Mouse (Mus musculus) embryo, embryonic 9.5 days (tissue): ENCODE data around the gene Olfr279.
"Not testable (repeated sequence)": the region's sequence is repeated elsewhere in the genome, so short reads cannot be mapped to it uniquely, and the experiment has no call there.

Source experiments
- DNase-seq: peaks from one replicate; pipeline ENCODE4 v3.0.0-alpha.2; 2017; ENCODE audit errors: extremely low spot score

Gene Olfr279

DNA sequence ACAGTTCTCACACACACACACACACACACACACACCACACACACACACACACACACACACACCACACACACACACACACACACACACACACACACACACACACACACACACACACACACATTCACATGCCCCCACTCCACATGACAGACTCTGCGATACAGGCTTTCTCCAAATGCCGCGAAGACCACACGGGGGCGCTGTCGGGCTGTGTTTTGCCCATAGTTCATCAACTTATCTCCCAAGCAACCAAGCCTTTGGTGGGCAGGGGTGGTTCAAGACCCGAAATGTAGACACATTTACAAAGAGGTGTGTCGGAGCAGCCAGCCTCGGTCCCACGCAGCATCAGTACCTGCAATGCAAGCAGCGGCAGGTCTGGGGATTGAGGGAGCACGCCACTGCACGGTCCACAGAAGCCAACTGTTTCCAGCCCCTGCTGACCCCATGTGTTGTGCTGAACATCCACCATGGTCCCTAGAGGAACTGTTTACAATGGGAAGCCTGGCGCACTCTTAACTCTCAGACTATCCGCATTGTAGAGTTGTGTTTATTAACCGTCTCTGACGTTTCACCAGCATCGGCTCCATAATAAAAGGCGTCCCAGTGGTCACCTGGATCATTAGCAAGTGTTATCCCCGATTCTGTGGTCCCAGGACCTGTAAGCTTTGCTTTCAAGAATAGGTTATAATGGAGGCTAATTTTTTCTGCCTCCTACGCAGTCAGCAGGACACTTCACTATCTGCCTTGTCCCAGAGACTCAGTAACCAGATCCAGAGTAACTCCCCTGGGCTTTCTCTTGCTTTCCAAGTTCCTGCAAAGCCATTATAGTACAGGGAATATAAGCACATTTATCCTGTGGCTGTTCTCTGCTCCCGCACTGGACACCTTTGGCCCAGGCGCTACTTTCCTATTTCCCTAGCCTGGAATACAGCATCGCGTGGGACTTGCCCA is 18.5 kb downstream of the Olfr279 start:
- DNase-seq: peak; percentile 78

- no peak for DNase-seq
These were observed 19.3 kb downstream of the Olfr279 start for GRCm38 (mm10) chr15:98511386-98511928.

- DNase-seq: no peak
These were observed 20.0 kb downstream of the Olfr279 start for GRCm38 (mm10) chr15:98512232-98512631.

- no peak for DNase-seq
These were observed 20.7 kb downstream of the Olfr279 start for GRCm38 (mm10) chr15:98512799-98513321.

DNA sequence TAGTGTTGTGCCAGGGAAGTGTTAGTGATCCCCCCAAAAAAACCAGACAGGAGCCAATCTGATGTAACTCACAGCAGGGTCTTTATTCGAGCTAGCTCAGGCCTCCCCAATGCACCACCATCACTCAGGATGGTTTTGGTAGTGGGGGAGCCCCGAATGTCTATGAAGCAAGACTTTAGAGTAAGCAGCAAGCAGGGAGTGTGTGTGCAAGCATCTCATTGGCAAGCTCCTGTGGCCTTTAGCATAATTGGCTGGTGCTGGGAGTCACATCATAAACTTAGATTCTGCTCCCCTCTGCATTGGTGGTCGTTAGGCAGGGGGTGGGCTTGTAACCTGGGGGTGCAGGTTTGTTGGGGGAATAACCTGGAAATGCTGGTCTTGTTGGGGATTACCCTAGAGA is 21.5 kb downstream of the Olfr279 start:
- not testable (repeated sequence) for DNase-seq

DNA sequence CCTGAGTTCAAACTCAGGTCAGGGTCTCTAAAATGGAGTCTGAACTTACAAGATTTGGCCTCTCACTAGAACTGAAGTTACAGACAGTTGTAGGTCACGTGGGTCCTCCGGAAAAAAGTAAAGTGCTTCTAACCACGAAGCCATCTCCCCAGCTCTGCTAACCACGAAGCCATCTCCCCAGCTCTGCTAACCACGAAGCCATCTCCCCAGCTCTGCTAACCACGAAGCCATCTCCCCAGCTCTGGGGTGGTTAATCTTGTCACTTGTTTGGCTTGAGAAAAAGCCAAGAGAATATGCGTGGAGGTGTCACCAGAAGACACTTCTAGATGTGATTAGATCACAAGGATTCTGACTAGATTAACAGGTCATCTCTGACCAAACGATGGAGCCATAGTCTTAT is 21.9 kb downstream of the Olfr279 start:
- no peak for DNase-seq

DNA sequence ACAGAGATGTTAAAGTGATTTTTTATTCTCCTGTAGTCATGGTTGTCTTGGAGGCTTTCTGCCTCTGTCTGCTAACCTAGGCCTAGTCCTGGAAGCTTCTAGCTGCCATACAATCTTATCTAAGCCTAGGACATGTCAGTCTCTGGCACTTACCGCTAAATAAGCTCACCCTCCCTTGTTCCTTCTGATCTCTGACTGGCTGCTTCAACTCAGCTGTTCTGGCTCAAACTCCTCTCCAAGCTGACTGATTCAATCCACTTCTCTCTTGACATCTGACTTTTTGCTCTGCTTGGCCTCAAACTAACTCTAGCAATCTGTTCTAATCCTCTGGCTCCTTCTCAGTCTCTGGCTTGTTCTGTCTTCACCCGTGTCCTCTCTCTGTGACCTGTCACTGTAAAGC is 22.6 kb downstream of the Olfr279 start:
- not testable (repeated sequence) for DNase-seq

- DNase-seq: peak; percentile 56
These were observed 25.5 kb downstream of the Olfr279 start for GRCm38 (mm10) chr15:98517380-98518355.

DNA sequence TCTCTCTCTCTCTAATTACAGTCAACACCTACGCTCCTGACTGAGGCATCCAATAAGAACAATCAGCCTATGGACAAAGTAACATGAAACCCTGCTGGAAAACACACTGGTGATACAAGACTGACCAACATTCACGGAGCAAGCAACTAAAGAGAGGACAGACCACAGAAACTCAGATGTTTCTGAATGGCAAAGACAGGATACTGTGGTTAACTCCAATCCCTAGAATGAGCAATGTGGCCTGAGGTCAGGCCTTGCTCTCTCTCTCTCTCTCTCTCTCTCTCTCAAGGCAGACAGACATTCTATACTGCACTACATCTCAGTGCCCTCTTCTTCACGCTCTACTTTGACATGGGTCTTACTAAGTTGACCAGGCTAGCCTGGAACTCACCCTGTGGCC is 29.0 kb downstream of the Olfr279 start:
- DNase-seq: no peak

GRCm38 (mm10) chr15:98526057-98526456 is 33.9 kb downstream of the Olfr279 start:
- no peak for DNase-seq

DNA sequence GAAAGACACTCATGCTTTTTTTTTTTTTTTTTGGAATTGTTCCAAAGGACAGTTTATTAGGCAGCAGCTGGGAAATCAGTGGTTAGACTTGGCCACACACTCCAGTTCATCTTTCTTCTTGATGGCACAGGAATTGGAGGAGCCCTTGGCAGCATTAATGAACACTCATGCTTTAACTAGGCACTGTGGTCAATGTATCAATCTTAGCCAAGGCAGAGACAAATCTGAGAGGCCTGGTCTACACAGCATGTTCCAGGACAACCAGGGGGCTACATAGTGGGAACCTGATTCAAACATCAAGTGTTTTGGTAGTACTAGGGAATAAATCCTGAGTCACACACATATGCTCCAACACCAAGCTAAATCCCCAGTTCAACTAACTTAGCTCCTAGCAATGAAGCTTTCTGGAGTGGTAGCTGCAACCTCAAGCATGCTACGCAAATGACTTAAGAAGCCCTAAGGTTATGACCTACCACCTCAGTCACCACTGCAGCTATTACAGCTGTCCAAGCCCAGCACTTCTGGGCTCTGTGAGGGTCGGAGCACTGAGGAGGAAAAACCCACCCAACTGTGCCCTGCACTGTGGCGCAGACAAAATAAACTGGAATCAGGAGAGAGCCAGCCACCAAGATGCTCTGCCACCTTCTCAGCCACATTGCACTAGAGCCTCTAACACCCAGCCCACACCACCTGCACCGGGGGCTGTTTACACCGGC is 35.0 kb downstream of the Olfr279 start:
- DNase-seq: no peak

DNA sequence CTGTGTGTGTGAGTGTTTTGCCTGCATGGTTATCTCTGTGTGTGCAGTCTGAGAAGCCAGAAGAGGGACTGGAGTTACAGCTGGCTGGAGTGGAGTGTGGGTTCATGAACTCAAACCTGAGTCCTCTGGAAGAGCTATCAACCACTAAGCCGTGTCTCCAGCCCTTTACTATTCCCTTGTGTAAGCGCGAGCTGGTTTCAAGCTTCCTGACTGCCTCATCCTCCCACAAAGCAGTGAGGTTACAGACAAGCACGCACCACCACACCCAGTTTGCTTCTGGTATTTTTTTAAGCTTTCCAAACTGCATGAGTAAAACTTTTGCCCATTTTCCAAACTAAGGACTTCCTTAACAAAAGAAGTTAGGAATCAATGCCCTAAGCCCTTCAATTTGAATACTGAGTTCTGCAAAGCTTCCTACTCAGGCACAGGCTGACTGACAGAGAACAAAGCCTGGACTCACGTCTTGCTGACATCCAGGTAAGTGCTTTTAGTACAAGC is 35.9 kb downstream of the Olfr279 start:
- DNase-seq: no peak

DNA sequence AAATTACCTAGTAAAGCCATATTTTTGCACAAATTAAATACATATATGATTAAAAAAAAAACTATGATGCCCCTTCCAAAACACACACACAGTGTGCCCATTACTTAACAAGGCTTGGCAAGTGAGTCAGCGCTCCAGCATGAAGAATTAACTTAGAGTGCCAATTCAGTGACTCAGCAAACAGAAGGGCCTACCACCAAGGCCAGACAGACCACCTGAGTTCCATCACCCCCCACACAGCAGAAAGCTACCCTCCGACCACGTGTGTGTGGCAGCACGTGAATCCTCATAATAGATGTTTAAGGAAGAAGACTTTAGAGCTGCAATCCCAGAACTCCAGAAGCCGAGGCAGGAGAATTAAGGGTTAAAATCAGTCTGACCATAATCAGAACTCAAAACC is 40.1 kb downstream of the Olfr279 start:
- DNase-seq: no peak

- DNase-seq: peak; percentile 49
These were observed 40.9 kb downstream of the Olfr279 start for GRCm38 (mm10) chr15:98533035-98533531.

GRCm38 (mm10) chr15:98533881-98534627 is 41.9 kb downstream of the Olfr279 start, which contains the start of gene Kansl2:
Kansl2 (minus strand) TSS chr15:98534264.
- peak; percentile 97 for DNase-seq

GRCm38 (mm10) chr15:98535921-98536320 is 43.7 kb downstream of the Olfr279 start:
- DNase-seq: no peak

DNA sequence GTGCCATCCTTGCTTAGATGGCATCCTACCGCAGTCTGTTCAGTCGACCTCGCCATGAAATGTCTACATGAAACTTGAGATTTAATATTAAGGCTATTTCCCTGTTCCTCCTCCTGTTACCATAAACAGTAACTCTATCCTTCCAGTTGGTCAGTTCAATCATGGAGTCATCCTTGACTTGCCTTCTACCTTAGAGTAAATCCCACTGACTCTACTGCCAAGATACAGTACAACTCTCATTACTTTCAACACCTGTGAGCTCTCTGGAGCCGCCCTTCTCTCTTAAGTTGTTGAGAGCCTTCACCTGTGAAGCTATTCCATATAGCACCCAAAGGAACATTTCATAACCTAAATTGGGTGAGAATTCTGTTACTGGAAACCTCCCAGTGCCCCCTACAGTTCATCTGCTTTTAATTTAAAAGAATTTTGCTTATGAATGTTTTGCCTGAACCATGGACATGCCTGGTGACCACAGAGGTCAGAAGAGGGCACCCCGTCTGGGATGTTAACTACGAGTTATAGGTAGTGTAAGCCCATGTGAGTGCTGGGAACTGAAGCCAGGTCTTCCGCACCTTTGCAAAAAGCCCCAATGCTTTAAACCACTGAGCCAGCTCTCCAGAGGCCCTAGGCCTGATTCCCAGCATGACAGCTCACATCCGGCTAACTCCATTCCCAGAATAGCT is 44.8 kb downstream of the Olfr279 start:
- no peak for DNase-seq

GRCm38 (mm10) chr15:98537923-98538322 is 45.7 kb downstream of the Olfr279 start:
- DNase-seq: no peak

DNA sequence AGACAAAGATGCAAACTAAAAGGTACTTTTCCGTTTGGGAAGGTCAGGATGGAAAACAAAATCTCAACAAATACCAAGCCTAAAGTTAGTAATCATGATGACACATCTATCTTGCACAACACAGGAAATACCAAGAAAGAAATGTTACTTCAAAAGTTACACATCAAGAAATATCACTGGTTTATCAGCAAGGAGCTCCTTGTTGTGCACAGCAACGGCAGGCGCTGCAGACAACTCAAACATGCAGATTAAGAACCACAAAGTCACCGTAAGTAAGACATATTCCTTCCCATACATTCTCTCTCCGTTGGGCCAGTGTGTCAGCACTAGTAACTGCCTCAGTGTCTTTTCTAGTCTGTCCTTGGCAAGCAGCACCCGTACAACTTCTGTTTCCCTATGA is 48.9 kb downstream of the Olfr279 start:
- no peak for DNase-seq
